Mouse (Mus musculus) B cell, adult 2 months (primary cell): ENCODE data around the gene Hoxd10.

Source experiments
- DNase-seq, 2 experiments: peaks; one replicate each; pipeline ENCODE4 v3.0.0; 2022

Gene Hoxd10

DNA sequence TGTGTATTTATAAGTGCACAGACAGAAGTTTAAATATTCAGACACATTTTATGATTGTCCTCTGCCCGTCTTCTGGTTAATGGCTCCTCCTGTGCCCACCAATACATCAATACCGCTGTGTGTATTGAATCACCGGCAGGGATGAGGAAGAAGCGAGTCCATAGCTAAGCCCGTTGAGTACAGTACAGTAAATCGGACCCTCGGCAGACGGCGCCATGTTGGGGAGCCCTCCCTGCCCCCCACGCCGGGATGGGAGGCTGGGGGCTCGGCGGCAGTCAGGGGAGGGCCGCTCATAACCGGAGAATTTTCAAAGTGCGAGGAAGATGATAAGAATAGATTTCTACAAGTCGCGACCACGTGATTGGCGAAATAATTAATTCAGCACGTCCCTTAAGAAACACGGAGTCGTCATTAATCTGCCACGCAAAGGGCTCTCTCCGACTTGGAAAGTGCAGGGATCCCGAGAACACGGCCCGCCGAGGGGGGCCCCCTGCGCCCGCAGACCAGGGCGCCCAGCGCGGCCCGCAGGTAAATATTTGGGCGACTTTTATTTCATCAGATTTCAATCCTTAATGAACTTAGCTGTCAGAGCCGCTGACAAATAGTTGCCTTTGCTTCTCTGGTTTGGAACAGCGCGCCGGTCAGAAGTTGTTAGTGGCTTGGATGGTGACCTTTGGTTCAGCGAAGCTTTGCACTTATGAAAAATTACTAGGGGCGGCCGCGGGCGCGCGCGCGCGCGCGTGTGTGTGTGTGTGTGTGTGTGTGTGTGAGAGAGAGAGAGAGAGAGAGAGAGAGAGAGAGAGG lies 41.0 kb downstream of the Hoxd10 start:
- DNase-seq = no peak

DNA sequence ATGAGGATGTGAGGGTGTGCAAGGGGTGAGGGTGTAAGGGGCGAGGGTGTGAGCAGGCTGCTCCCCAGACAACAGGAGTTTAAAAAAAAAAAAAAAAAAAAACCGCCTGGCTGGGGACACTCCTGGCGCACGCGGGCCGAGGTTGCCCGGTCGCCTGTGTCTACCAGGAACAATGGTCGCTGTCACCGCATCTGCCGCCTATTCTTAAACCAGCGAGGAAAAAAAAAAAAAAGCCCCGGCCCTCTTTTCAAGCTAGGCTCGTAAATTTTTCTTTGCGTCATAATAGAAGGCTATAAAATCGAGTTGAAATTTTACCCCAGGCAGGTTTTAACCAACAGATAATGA lies 41.6 kb downstream of the Hoxd10 start:
- DNase-seq = no peak

DNA sequence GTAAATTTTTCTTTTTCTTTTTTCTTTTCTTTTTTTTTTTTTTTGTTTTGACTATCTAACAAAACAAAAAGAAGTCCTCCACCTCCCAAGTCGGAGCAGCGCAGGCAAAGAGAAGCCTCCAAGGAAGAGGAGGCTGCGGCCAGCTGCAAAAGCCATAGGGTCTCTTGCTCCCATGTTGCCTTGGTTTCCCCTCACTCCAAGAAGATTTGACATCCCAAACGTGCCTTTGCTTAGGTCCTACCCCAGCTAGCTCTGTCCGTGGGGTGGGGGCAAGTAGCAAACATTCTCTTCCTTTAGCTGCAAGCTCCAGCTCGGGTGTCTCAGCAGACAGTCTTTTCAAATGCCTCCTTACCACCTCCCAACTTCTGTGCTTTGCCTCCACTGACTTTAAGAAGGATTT lies 42.0 kb downstream of the Hoxd10 start:
- no peak for DNase-seq

DNA sequence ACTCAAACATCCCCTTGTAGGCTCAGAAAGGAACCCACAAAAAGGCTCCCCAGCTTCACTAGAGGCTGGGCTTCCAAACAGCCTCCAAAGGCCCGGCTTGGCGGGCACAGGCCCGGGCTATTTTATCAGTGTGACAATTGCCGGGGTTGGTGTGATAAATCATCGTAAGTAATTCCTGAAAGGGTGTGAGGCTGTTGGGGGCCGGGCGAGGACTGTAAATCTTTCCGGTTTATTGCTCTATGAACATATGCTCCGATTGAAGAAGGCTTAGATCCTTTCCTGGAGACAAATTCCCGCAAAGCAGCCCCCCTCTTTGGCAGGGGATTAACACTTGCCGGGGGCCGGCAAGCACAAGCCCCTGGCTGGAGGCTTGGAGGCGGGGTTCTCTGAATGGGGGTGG lies 42.7 kb downstream of the Hoxd10 start:
- DNase-seq = no peak

DNA sequence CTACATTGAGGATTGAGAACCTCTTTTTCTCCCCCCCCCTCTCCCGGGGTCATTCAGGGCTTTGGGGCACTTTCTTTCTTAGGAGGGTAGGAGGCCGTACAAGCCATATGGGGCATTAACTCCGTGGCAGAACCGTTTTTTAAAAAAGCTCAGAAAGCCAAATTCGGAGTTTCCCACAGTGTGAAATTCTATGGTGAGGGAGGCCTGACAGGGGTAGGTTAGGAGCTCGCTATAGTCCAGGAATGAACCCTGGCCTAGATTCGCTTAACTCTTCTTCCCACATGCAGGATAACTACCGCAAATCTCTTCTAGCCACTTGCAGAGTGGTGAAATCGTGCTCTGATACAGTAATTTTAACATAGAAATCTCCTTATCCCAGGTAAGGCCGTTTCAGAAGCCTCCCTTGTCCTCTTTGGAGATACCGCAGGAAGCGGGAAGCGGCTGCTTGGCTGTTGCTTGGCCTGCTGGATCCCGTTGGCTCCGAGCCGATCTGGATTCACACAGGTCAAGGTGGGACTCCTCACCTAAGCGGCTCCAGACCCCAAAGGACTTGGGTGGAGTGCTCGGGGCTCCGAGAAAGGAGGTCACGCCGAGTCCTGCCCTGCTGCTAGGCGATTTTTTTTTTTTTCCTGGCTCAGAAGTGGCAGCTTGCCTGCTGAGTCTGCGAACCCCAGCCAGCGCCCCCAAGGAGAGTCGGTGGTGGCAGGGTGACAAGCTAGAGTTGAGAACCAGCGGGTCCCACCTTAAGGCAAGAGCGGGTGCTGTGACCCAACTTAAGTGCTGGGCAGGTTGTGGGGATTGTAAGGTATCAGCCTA lies 43.5 kb downstream of the Hoxd10 start:
- DNase-seq = no peak

DNA sequence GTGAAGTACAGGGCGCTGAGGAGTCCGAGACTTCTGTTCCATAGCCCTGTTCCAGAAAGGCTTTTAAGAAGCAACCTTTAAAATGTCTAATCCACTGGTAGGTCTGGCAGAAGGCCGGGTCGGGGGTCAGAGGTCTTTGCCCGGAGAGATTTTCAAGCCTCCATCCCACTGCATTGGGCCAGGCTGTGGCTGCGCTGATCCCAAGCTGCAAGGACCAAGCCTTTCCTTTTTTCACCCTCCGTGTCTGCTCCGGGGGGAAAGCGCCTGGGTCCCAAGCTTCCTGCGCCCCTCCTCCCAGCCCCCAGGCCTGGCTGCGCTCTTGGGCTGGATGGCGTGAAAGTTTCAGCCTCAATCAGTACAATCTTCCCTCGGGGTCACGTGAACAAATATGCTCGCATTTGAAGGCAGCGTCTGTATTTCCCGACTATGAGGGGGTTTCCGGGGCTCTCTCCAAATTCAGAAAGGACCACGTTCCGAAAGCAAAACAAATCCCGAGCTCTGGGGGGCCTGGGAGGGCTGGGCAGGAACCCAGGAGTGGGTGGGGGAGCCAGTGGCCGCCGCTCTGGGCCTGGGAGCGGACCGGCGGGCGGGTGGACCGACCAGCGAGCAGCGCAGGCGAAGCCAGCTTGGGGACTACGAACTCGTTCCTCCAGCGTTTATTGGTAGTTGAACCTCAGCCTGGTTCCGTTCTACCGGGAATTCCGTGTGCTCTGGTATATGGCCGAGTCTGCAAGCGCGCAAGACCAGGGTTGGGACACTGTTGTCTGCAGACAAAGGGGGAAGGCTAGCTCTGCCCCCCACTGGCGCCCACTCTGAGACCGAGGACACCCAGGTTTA lies 44.3 kb downstream of the Hoxd10 start:
- no peak for DNase-seq

DNA sequence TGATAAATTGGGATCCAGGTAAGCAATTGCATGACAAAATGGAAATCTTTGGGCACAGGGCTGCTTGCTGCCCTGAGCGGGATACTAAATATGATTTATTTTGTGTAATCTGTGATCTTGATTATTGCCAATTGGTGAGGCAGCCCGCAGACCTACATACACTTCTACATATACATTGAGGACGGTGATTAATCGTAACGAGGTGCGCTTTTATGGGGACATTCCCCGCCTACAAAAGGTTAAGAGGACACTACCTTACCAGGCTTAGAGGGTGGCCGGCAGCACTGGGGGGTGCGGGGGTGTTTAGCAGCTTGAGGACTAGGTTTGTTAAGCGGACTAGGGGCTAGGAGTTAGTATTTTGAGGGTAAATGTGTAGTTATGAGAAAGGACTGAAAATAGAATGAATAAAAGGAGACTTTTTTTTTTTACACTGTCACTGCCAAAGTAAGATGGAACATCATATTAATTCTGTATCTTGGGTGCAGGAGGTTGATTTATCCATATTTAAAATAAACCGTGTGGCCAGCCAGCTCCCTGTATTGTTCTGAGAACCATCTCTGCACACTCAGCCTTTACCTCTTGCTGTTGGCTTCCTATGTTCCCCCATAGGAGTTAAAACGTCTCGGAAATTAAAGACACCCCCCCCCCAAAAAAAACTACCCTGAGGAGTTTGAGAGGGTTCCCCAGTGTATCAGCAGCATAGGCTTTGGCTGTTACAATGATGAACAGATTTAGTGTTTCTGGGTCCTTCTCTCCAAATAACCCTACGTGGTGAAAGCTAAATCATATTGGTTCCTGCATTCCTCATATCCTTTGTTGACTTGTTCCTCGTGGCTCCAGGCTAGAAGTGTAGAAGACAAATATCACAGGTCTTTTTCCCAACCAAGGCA lies 45.2 kb downstream of the Hoxd10 start:
- DNase-seq = no peak

DNA sequence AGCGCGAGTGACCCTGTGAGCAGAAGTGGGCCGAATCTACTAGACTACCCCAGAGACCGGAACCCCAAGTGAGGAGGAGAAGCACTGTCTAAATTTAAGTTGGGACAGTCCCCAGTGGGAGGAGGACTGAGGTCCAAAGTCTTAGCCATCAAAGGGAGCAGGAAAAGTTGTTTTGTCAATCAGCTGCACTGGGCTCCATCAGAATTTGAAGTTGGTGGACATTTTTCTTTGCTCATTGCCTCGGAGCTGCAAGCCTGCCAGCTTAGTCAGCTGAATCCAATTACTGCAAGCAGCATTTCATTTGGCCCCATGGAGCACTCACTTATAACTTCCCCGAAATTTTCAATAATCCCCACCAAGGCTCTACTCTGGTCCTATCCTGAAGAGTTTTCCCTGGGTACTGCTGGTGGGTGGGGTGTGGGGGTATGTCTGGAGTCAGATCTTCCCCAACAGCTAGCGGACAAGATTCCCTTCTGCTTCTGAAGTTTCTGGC lies 45.9 kb downstream of the Hoxd10 start:
- DNase-seq = no peak

DNA sequence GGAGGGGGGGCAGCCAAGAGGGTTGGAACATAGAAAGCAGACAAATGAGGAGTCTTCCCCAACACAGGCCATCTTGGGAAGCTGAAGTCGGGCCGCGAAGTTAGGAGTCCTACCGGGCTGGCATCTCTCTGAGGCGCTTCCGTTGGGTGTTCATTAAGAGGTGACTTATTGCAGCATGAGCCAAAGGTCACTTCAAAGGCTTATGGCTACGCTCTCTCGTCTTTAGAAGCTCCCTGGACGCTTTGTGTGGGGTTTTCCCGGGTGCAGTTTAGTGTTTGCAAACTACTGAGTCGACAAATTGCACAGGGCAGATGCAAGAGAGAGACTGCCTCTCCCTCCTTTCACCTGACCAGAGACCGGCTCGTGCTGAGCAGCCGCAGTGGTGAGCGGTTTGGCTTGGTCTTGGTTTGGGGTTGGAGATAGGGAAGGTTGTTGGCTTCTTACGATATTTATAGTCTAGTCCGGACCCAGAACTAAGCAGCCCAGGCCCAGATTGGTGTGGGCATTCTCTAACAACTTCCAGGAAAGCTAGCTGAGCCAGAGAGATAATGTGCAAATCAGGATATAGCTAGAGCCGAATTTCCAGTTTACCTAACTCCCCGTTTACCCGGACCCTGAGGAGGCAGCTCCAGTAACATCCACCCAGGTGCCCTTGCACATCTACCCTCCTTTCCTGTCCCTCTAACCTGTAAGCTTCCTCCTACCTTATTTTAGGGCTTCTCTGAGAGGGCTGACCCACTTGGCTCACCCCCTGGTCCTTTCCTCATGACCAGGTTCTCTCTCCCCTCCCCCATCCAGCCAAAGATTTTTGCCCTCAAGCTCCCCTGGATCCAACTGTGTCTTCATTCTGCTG lies 47.1 kb downstream of the Hoxd10 start:
- DNase-seq = no peak

DNA sequence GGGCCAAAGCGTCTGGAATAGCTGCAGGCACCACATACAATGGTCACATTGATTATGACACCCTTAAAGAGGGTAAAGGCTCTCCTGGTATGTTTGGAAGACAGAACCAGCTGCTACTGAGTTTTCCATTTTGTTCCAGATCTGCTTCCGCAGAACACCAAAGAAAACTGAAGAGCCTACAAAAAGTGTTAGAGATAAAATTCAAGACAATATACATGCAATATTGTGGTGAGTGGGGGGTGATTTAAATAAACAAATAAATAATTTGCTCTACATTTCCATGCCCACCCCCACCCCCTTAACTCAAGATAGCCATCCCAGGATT lies 47.7 kb downstream of the Hoxd10 start:
- DNase-seq = no peak

DNA sequence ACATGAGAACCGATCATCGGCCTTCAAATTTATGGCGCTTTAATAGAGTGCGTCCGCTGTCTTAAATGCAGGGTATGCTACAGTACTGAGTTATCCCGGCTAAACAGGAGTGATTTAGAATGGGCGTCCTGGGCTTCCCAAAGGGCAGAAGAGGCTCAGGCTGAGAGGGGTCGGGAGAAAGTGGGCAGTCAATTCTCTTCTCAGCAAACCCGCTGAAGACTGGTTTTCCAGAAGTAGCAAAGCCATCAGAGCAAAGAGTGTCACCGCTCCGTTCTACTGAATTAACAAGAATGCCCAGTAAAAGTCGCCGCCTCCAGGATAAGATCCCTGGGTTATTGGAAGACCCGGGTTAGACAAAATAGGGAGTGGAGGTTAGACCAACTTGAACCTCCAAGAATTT lies 48.1 kb downstream of the Hoxd10 start:
- DNase-seq = no peak

DNA sequence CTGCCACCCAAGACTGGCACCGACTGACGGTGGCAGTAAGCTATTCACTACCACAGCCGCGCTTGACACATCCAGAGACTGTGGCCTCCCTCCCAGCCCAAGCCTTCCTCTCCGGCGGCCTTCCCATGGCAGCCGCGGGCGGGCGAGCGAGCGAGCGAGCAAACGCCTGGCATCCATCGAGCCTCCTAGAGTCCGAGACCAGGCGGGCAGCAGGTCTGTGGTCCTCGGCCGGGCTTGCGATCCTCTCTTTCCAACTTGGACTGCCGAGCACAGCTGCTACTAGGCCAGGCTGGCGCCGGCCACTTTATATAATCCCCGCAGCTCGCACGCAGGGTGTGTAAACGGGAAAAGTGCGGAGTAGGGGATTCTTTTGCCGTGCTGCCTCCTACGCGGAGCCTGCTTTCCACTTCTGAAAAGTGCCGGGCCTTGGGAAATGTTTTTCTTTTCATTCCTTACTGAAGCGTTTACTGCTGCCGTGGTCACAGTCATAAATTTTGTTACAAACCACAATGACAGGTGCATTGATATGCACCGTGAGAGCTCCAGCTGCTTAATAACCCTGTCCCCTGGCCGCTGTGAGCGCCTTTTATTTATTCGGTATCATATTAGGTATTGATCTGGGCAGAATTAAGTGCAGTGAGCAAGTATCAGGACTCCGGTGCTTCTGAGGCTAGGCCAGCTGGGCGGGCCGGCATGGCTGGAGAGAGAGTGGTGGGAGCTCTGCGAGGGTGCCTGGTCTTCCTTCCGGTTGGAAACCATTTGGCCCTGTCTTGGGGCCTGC lies 48.8 kb downstream of the Hoxd10 start:
- no peak for DNase-seq

DNA sequence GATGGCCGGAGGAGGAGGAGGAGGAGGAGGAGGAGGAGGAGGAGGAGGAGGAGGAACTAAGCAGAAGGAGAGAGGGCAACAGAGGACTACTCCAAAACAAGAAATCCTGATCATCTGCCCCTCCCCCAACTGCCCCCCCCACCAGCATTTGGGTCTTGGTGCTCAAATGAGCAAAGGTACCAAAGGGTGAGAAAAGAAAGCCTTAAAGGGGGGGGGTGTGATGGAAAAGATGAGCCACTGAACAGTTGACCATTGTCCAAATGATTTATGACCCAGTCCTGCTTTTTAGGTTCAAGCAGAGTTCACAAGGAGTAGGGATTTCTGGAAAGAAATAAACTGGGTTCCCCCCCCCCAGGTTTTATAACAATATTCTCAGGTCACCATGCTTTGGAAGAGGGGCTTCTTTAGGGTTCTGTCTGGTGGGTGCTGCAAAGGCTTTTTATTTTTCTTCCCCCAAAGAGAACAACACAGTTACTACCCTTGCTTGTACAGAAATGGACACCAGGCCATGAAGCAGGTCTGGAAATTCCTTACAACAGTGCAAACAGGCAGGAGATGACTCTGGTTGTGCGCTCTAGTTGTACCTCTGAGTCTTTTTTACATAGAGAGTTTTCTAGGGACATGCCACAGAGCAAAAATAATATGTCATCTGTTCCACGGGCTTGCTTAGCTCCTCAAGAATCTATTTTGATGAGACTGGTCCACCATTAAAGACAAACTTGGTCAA lies 49.7 kb downstream of the Hoxd10 start:
- DNase-seq = no peak

DNA sequence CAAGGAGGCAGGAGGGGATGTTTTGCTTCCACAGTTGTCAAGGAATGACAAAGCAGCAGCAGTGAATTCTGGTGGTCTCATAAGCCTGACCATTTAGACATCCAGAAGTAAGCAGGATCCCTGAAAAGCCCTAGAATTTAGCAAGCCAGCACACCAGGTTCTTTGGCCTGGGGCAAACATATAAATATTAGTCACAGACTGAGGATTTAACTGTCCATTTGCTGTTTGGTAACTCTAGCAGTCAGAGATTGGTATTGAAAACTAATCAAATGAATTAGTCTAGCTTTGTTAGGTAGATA lies 50.2 kb downstream of the Hoxd10 start:
- DNase-seq = no peak
